Comparison of ENCODE assay signal across 8 mouse cellular contexts in the genomic region with DNA sequence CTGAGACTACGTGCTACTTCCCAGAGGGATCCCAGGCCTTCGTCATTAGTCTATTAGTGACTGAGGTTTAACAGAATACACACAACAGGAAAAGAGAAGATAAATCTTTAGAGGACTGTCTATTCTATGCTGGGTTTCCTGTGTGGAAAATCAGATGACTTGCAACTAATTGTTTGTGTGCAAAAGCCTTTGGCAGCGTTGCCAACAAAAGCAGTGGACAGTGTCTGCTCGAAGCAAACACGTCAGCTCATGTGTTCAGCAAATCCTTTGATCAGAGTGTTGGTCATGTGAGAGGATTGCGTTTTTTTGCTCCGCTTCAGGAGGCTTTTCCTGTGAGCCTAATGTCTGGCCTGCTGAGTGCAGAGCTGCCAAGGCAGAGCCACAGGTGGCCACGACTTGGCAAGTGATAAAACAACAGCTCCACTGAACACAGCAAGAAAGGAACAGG.
DNase-seq lines count a peak whose midpoint lies in the region; ATAC-seq and TF ChIP-seq lines count a peak whose summit lies in the region.
"Had no signal": no experiment of that assay in that cellular context is flagged by ENCODE, and none has a peak within 500 bp of the region (broad histone marks: within the 10 kb centered on the region; RNA-seq: fewer than 3 reads in every experiment).

No protein-coding gene starts in this region.

- H3K9ac ChIP-seq in hindbrain, embryonic 15.5 days: no peak overlapping the region
- H3K9ac ChIP-seq in midbrain, postnatal 0 days (replicated peaks; ENCODE audit: low read length, poor library complexity, severe bottlenecking): no peak overlapping the region
- H3K9ac ChIP-seq: embryonic facial prominence, embryonic 12.5 days had no signal

- 11% methylated on average over 8 of the region's 8 CpGs for WGBS in hindbrain, embryonic 15.5 days
- WGBS in midbrain, postnatal 0 days: 7% methylated on average over 8 of the region's 8 CpGs

- peak overlapping the region; percentile 34 for H3K4me2 ChIP-seq in hindbrain, embryonic 15.5 days
- peak overlapping the region; percentile 7; the same call in 1 of the 2 replicates for H3K4me2 ChIP-seq in midbrain, postnatal 0 days (ENCODE audit: low read depth, low read length, poor library complexity, severe bottlenecking)
- H3K4me2 ChIP-seq: embryonic facial prominence, embryonic 12.5 days had no signal

- peak; percentile 56 for DNase-seq in adrenal gland, postnatal 14 days
- DNase-seq in cerebellum, postnatal 10 days: peak; percentile 84 to 91
- DNase-seq in frontal cortex, adult 2 months (ENCODE audit: extremely low spot score in 1 of 2, low spot score in 1 of 2): peak; percentile 3 to 13
- peak; percentile 4 to 8 for DNase-seq in left cerebral cortex, postnatal 36 days (ENCODE audit: low spot score in 2 of 2)
- peak; percentile 95 for DNase-seq in midbrain, postnatal 0 days (ENCODE audit: low spot score)

- ATAC-seq in hindbrain, embryonic 15.5 days (ENCODE audit: low FRiP score, low read depth): peak; percentile 94
- ATAC-seq in midbrain, postnatal 0 days (ENCODE audit: low FRiP score): peak; percentile 94
- no peak for ATAC-seq in monocyte, adult 5-6 weeks (replicated peaks; ENCODE audit: insufficient number of reproducible peaks, low FRiP score, low TSS enrichment, poor library complexity, severe bottlenecking)

- H3K27me3 ChIP-seq in hindbrain, embryonic 15.5 days: no peaks in the 10 kb centered on the region
- H3K27me3 ChIP-seq in midbrain, postnatal 0 days (ENCODE audit: insufficient read depth, low read length): no peaks in the 10 kb centered on the region
- H3K27me3 ChIP-seq: embryonic facial prominence, embryonic 12.5 days had no signal

- intact Hi-C loops in left cerebral cortex, postnatal 36 days (cut with DNase I): loop anchor here (5.0 kb wide), 1 partner anchor 117 kb away; the partner anchor contains the start of gene Arl4a

- peak overlapping the region; percentile 14; the same call in 1 of the 2 replicates for H3K27ac ChIP-seq in hindbrain, embryonic 15.5 days (replicated peaks)
- H3K27ac ChIP-seq in midbrain, postnatal 0 days (ENCODE audit: low read depth, low read length): no peak overlapping the region
- H3K27ac ChIP-seq: embryonic facial prominence, embryonic 12.5 days had no signal

- no peak overlapping the region for H3K4me3 ChIP-seq in hindbrain, embryonic 15.5 days
- H3K4me3 ChIP-seq in midbrain, postnatal 0 days (ENCODE audit: low read depth, low read length): no peak overlapping the region
- H3K4me3 ChIP-seq: embryonic facial prominence, embryonic 12.5 days had no signal

- peaks cover 8% of the 10 kb centered on the region for H3K4me1 ChIP-seq in hindbrain, embryonic 15.5 days (replicated peaks)
- no peaks in the 10 kb centered on the region for H3K4me1 ChIP-seq in midbrain, postnatal 0 days (ENCODE audit: insufficient read depth, low read length)
- H3K4me1 ChIP-seq: embryonic facial prominence, embryonic 12.5 days had no signal

- H3K9me3 ChIP-seq in hindbrain, embryonic 15.5 days: no peaks in the 10 kb centered on the region
- H3K9me3 ChIP-seq in midbrain, postnatal 0 days (ENCODE audit: low read length): no peaks in the 10 kb centered on the region
- H3K9me3 ChIP-seq: embryonic facial prominence, embryonic 12.5 days had no signal

- no peaks in the 10 kb centered on the region for H3K36me3 ChIP-seq in hindbrain, embryonic 15.5 days
- no peaks in the 10 kb centered on the region for H3K36me3 ChIP-seq in midbrain, postnatal 0 days (ENCODE audit: insufficient read depth, low read length)
- H3K36me3 ChIP-seq: embryonic facial prominence, embryonic 12.5 days had no signal

- no peak for TF ChIP-seq CTCF in midbrain, postnatal 0 days (IDR thresholded peaks at IDR 0.05)

Comparison
In these comparisons a context has a peak if more than half of its experiments do, and no peak if none do; other contexts are left out.
1. DNase-seq: peak in every context shown above with its lines; median percentile 95 in midbrain, postnatal 0 days; 88 in cerebellum, postnatal 10 days; 56 in adrenal gland, postnatal 14 days; 8 in frontal cortex, adult 2 months; 6 in left cerebral cortex, postnatal 36 days.